Mouse (Mus musculus): ENCODE results near the gene Lilrb4a. TPM values are rescaled to one million over a fixed set of nuclear protein-coding genes. Genes with fewer than 3 reads are reported as not detected.
A peak's percentile ranks its signal among the peaks of the same experiment; 100 is the strongest.
"Not testable (repeated sequence)": the region's sequence is repeated elsewhere in the genome, so short reads cannot be mapped to it uniquely, and the experiment has no call there.

Gene Lilrb4a
- over 10,000 TPM in 5 of 26 experiments, 1,000 to 10,000 TPM in 21; 2,550 to 14,518 (median 6,614) TPM for total RNA-seq (2018; cell fraction: chromatin; rRNA removed)
- 100 to 1,000 TPM; 351 to 962 (median 537) TPM for total RNA-seq (2018; cell fraction: cytosol; rRNA removed)
- total RNA-seq (2018; cell fraction: nucleus; rRNA removed), result over 10,000 TPM in 2 of 26 experiments, 1,000 to 10,000 TPM in 24; 2,722 to 11,633 (median 5,431) TPM
- 365 to 1,114 TPM (median 480 TPM) in 3 replicates for polyA plus RNA-seq (2018)

GRCm38 (mm10) chr10:51490691-51491090 is at the start of gene Lilrb4a:
TSS of gene Lilrb4a (plus strand) at chr10:51490956.
- Histone ChIP-seq H3K79me2 (ENCODE audit: inconsistent target) (peaks cover 32% of the 10 kb centered on the region), H3K4me3 (ENCODE audit: inconsistent target) (peak within 1 kb of the TSS; percentile 74), H3K27ac (peak within 1 kb of the TSS; percentile 93)
- no CpG with 5 or more reads among the region's 2 CpGs for WGBS (ENCODE audit: missing documents)
- not testable (repeated sequence) for H3K36me3 ChIP-seq (ENCODE audit: inconsistent target)

GRCm38 (mm10) chr10:51451610-51452009 is 39.1 kb upstream of the Lilrb4a start:
- no peaks in the 10 kb centered on the region for H3K36me3 ChIP-seq (ENCODE audit: inconsistent target)
- peak overlapping the region; percentile 36; the same call in 1 of the 2 replicates for H3K4me3 ChIP-seq (ENCODE audit: inconsistent target)
- H3K79me2 ChIP-seq (ENCODE audit: inconsistent target), result peaks cover 33% of the 10 kb centered on the region
- WGBS (ENCODE audit: missing documents), result 79% methylated on average over 4 of the region's 4 CpGs
- H3K27ac ChIP-seq, result peak overlapping the region; percentile 91

- 0% methylated on average over 1 of the region's 1 CpGs for WGBS (ENCODE audit: missing documents)
- H3K4me3 ChIP-seq (ENCODE audit: inconsistent target), result peak overlapping the region; percentile 36
These were observed 37.0 kb upstream of the Lilrb4a start for GRCm38 (mm10) chr10:51453616-51454298.

GRCm38 (mm10) chr10:51454365-51454764 is 36.4 kb upstream of the Lilrb4a start:
- H3K4me3 ChIP-seq (ENCODE audit: inconsistent target), result no peak overlapping the region
- H3K27ac ChIP-seq, result peak overlapping the region; percentile 91
- WGBS (ENCODE audit: missing documents), result 14% methylated on average over 1 of the region's 1 CpGs
- peaks cover 33% of the 10 kb centered on the region for H3K79me2 ChIP-seq (ENCODE audit: inconsistent target)
- H3K36me3 ChIP-seq (ENCODE audit: inconsistent target), result no peaks in the 10 kb centered on the region

More at GRCm38 (mm10) chr10:51453616-51454298, 37.0 kb upstream of the Lilrb4a start:
- Histone ChIP-seq H3K27ac (peak overlapping the region; percentile 91), H3K79me2 (ENCODE audit: inconsistent target) (peaks cover 33% of the 10 kb centered on the region), H3K36me3 (ENCODE audit: inconsistent target) (no peaks in the 10 kb centered on the region)

GRCm38 (mm10) chr10:51455762-51456161 is 35.0 kb upstream of the Lilrb4a start:
- peak overlapping the region; percentile 91 for H3K27ac ChIP-seq
- H3K36me3 ChIP-seq (ENCODE audit: inconsistent target), result no peaks in the 10 kb centered on the region
- H3K79me2 ChIP-seq (ENCODE audit: inconsistent target), result peaks cover 27% of the 10 kb centered on the region
- 0% methylated on average over 1 of the region's 1 CpGs for WGBS (ENCODE audit: missing documents)
- H3K4me3 ChIP-seq (ENCODE audit: inconsistent target), result no peak overlapping the region

GRCm38 (mm10) chr10:51456369-51456768 is 34.4 kb upstream of the Lilrb4a start:
- peaks cover 21% of the 10 kb centered on the region for H3K79me2 ChIP-seq (ENCODE audit: inconsistent target)
- H3K36me3 ChIP-seq (ENCODE audit: inconsistent target), result no peaks in the 10 kb centered on the region
- H3K27ac ChIP-seq, result peak overlapping the region; percentile 91
- H3K4me3 ChIP-seq (ENCODE audit: inconsistent target), result no peak overlapping the region
- WGBS (ENCODE audit: missing documents), result 13% methylated on average over 3 of the region's 4 CpGs

- H3K36me3 ChIP-seq (ENCODE audit: inconsistent target); H3K79me2 ChIP-seq (ENCODE audit: inconsistent target); H3K4me3 ChIP-seq (ENCODE audit: inconsistent target); H3K27ac ChIP-seq: not testable (repeated sequence)
- WGBS (ENCODE audit: missing documents), result 88% methylated on average over 4 of the region's 4 CpGs
These were observed 27.0 kb upstream of the Lilrb4a start for GRCm38 (mm10) chr10:51463800-51464199.

GRCm38 (mm10) chr10:51480397-51480796 is 10.4 kb upstream of the Lilrb4a start, which contains the start of the genes Gm49339 and Lilr4b:
TSS of gene Gm49339 (plus strand) at chr10:51480612.
TSS of gene Lilr4b (plus strand) at chr10:51480632.
- peak within 1 kb of the TSS; percentile 65 for H3K4me3 ChIP-seq (ENCODE audit: inconsistent target)
- H3K27ac ChIP-seq, result peak within 1 kb of the TSS; percentile 96
- not testable (repeated sequence) for H3K36me3 ChIP-seq (ENCODE audit: inconsistent target)
- peaks cover 46% of the 10 kb centered on the region for H3K79me2 ChIP-seq (ENCODE audit: inconsistent target)
- 0% methylated on average over 1 of the region's 3 CpGs for WGBS (ENCODE audit: missing documents)

GRCm38 (mm10) chr10:51520021-51520420 is 29.3 kb downstream of the Lilrb4a start:
- no peaks in the 10 kb centered on the region for H3K36me3 ChIP-seq (ENCODE audit: inconsistent target)
- peaks cover 61% of the 10 kb centered on the region; the same call in 1 of the 2 replicates for H3K79me2 ChIP-seq (ENCODE audit: inconsistent target)
- H3K4me3 ChIP-seq (ENCODE audit: inconsistent target), result no peak overlapping the region
- peak overlapping the region; percentile 10; the same call in 1 of the 2 replicates for H3K27ac ChIP-seq

GRCm38 (mm10) chr10:51521453-51521852 is 30.7 kb downstream of the Lilrb4a start:
- Histone ChIP-seq H3K4me3 (ENCODE audit: inconsistent target) (no peak overlapping the region), H3K27ac (peak overlapping the region; percentile 27), H3K36me3 (ENCODE audit: inconsistent target) (no peaks in the 10 kb centered on the region), H3K79me2 (ENCODE audit: inconsistent target) (peaks cover 73% of the 10 kb centered on the region)

- no peaks in the 10 kb centered on the region for H3K36me3 ChIP-seq (ENCODE audit: inconsistent target)
- peak overlapping the region; percentile 38 for H3K4me3 ChIP-seq (ENCODE audit: inconsistent target)
- peak overlapping the region; percentile 91 for H3K27ac ChIP-seq
- H3K79me2 ChIP-seq (ENCODE audit: inconsistent target), result peaks cover 93% of the 10 kb centered on the region
- WGBS (ENCODE audit: missing documents), result 11% methylated on average over 6 of the region's 7 CpGs
These were observed 35.3 kb downstream of the Lilrb4a start for GRCm38 (mm10) chr10:51526090-51526489.

GRCm38 (mm10) chr10:51526633-51527032 is 35.9 kb downstream of the Lilrb4a start:
- WGBS (ENCODE audit: missing documents), result 35% methylated on average over 2 of the region's 4 CpGs
- peaks cover 92% of the 10 kb centered on the region for H3K79me2 ChIP-seq (ENCODE audit: inconsistent target)
- H3K4me3 ChIP-seq (ENCODE audit: inconsistent target), result peak overlapping the region; percentile 38
- no peaks in the 10 kb centered on the region for H3K36me3 ChIP-seq (ENCODE audit: inconsistent target)
- H3K27ac ChIP-seq, result peak overlapping the region; percentile 91

GRCm38 (mm10) chr10:51528840-51529434 is 38.2 kb downstream of the Lilrb4a start:
- Histone ChIP-seq H3K36me3 (ENCODE audit: inconsistent target) (no peaks in the 10 kb centered on the region), H3K79me2 (ENCODE audit: inconsistent target) (peaks cover 75% of the 10 kb centered on the region), H3K27ac (peak overlapping the region; percentile 91), H3K4me3 (ENCODE audit: inconsistent target) (peak overlapping the region; percentile 38)
- 3% methylated on average over 8 of the region's 8 CpGs for WGBS (ENCODE audit: missing documents)

GRCm38 (mm10) chr10:51529497-51529896 is 38.7 kb downstream of the Lilrb4a start:
- peak overlapping the region; percentile 91 for H3K27ac ChIP-seq
- H3K36me3 ChIP-seq (ENCODE audit: inconsistent target), result no peaks in the 10 kb centered on the region
- WGBS (ENCODE audit: missing documents), result 58% methylated on average over 3 of the region's 3 CpGs
- peaks cover 70% of the 10 kb centered on the region for H3K79me2 ChIP-seq (ENCODE audit: inconsistent target)
- H3K4me3 ChIP-seq (ENCODE audit: inconsistent target), result peak overlapping the region; percentile 38; the same call in 1 of the 2 replicates

GRCm38 (mm10) chr10:51530813-51531212 is 40.1 kb downstream of the Lilrb4a start:
- H3K27ac ChIP-seq, result peak overlapping the region; percentile 91
- H3K36me3 ChIP-seq (ENCODE audit: inconsistent target), result no peaks in the 10 kb centered on the region
- H3K4me3 ChIP-seq (ENCODE audit: inconsistent target), result no peak overlapping the region
- 34% methylated on average over 7 of the region's 7 CpGs for WGBS (ENCODE audit: missing documents)
- H3K79me2 ChIP-seq (ENCODE audit: inconsistent target), result peaks cover 56% of the 10 kb centered on the region
